Comparison of ENCODE assay signal across 10 mouse cellular contexts in genomic region chr11:89024181-89024881, GRCm38 (mm10). TPM values are rescaled to one million over a fixed set of nuclear protein-coding genes. Genes with fewer than 3 reads are reported as not detected.
DNase-seq lines count a peak whose midpoint lies in the region; ATAC-seq lines count a peak whose summit lies in the region.
"Had no signal": no experiment of that assay in that cellular context is flagged by ENCODE, and none has a peak within 500 bp of the region (broad histone marks: within the 10 kb centered on the region; RNA-seq: fewer than 3 reads in every experiment).

No protein-coding gene starts in this region.

- H3K4me1 ChIP-seq in embryonic facial prominence, embryonic 15.5 days = peaks cover 18% of the 10 kb centered on the region; the same call in 1 of the 2 replicates

- ATAC-seq in embryonic facial prominence, embryonic 15.5 days (ENCODE audit: insufficient number of reproducible peaks, low FRiP score, low TSS enrichment, low read depth) = no peak

- no peaks in the 10 kb centered on the region for H3K36me3 ChIP-seq in embryonic facial prominence, embryonic 15.5 days
- H3K36me3 ChIP-seq: limb, embryonic 13.5 days had no signal

- peak; percentile 34 to 59 for DNase-seq in frontal cortex, postnatal 10 days (ENCODE audit: low spot score in 2 of 2)
- DNase-seq in frontal cortex, postnatal 36 days (ENCODE audit: low spot score in 2 of 2) = no peak
- peak; percentile 86 for DNase-seq in T-cell, adult 2 months (ENCODE audit: low spot score)
- DNase-seq in heart, postnatal 4 days = peak; percentile 88
- peak; percentile 64 for DNase-seq in layer of hippocampus, adult 9-11 months
- peak; percentile 93 to 97 for DNase-seq in monocyte, adult 2 months (ENCODE audit: low read depth in 1 of 2, low spot score in 2 of 2)
- DNase-seq in thymus, postnatal 4 days = peak; percentile 64

- no peak overlapping the region for H3K9ac ChIP-seq in embryonic facial prominence, embryonic 15.5 days
- H3K9ac ChIP-seq: limb, embryonic 13.5 days had no signal

- 0 out of 2 replicates have a peak overlapping the region, but pooled peaks have one; percentile 8 for H3K27ac ChIP-seq in embryonic facial prominence, embryonic 15.5 days (replicated peaks)
- H3K27ac ChIP-seq: limb, embryonic 13.5 days had no signal

- H3K4me3 ChIP-seq in embryonic facial prominence, embryonic 15.5 days (replicated peaks) = no peak overlapping the region
- H3K4me3 ChIP-seq: limb, embryonic 13.5 days had no signal

- WGBS in embryonic facial prominence, embryonic 15.5 days = 35% methylated on average over 11 of the region's 11 CpGs

- H3K4me2 ChIP-seq in embryonic facial prominence, embryonic 15.5 days (replicated peaks) = no peak overlapping the region
- H3K4me2 ChIP-seq: limb, embryonic 13.5 days had no signal

- no peaks in the 10 kb centered on the region for H3K27me3 ChIP-seq in embryonic facial prominence, embryonic 15.5 days
- H3K27me3 ChIP-seq: limb, embryonic 13.5 days had no signal

- H3K9me3 ChIP-seq in embryonic facial prominence, embryonic 15.5 days (replicated peaks) = no peaks in the 10 kb centered on the region
- H3K9me3 ChIP-seq: G1E; limb, embryonic 13.5 days had no signal

RNA-seq across cellular contexts. Expression of gene Trim25, which starts 25.2 kb away (rescaled TPM):
- 13.4 and 14.1 TPM in 2 replicates for polyA plus RNA-seq in embryonic facial prominence, embryonic 15.5 days (2015; fragmentation: Nextera tagmentation; extraction: Ambion mirVana)
- total RNA-seq in heart, postnatal 4 days (2021) = 10 to 100 TPM; 31.3 to 32.8 TPM

RNA-seq across cellular contexts. Expression of gene Dgke, which starts 42.3 kb away (rescaled TPM):
- polyA plus RNA-seq in embryonic facial prominence, embryonic 15.5 days (2015; fragmentation: Nextera tagmentation; extraction: Ambion mirVana) = 3.8 and 4.0 TPM in 2 replicates
- total RNA-seq in heart, postnatal 4 days (2021) = 10 to 100 TPM; 12.4 to 13.6 TPM

RNA-seq across cellular contexts. Expression of gene Gm525, which starts 49.3 kb away (rescaled TPM):
- 2.0 and 2.6 TPM in 2 replicates for polyA plus RNA-seq in embryonic facial prominence, embryonic 15.5 days (2015; fragmentation: Nextera tagmentation; extraction: Ambion mirVana)
- not detected for total RNA-seq in heart, postnatal 4 days (2021)
- total RNA-seq: G1E had no signal
- polyA plus RNA-seq: G1E had no signal

RNA-seq across cellular contexts. Expression of gene Coil, which starts 54.3 kb away (rescaled TPM):
- 17.1 and 18.7 TPM in 2 replicates for polyA plus RNA-seq in embryonic facial prominence, embryonic 15.5 days (2015; fragmentation: Nextera tagmentation; extraction: Ambion mirVana)
- total RNA-seq in heart, postnatal 4 days (2021) = 1 to 10 TPM; 7.6 to 9.0 TPM

RNA-seq across cellular contexts. Expression of gene Elobl, which starts 57.6 kb away (rescaled TPM):
- polyA plus RNA-seq in embryonic facial prominence, embryonic 15.5 days (2015; fragmentation: Nextera tagmentation; extraction: Ambion mirVana) = not detected in 2 replicates
- total RNA-seq in heart, postnatal 4 days (2021) = not detected
- total RNA-seq: G1E had no signal
- polyA plus RNA-seq: G1E; limb, embryonic 13.5 days had no signal

Comparison
In these comparisons a context has a peak if more than half of its experiments do, and no peak if none do; other contexts are left out.
1. DNase-seq: peak in frontal cortex, postnatal 10 days (2 of 2), T-cell, adult 2 months (single experiment), heart, postnatal 4 days (single experiment), layer of hippocampus, adult 9-11 months (single experiment), monocyte, adult 2 months (2 of 2) and thymus, postnatal 4 days (single experiment); none in frontal cortex, postnatal 36 days (0 of 2).